Mouse (Mus musculus) liver, embryonic 16.5 days (tissue): ENCODE results near the gene Adamtsl1. TPM values are rescaled to one million over a fixed set of nuclear protein-coding genes. Genes with fewer than 3 reads are reported as not detected.

Source experiments
- ATAC-seq: fragments of 200-750 bp; cut with Nextera tagmentation; 2 replicates; pipeline ENCODE4 v1.8.0; 2017; ENCODE audit warnings: low read depth, mild to moderate bottlenecking, moderate number of reproducible peaks, moderate library complexity
- H3K27ac ChIP-seq: fragments of 300-500 bp; sonication (generic); 2 replicates; pipeline ENCODE4 v1.5.1; 2014; ENCODE audit warnings: mild to moderate bottlenecking, low read length
- H3K27me3 ChIP-seq: fragments of 300-500 bp; sonication (generic); 2 replicates; pipeline ENCODE4 v1.6.1; 2014; ENCODE audit warnings: low read depth, low read length, mixed read lengths; ENCODE audit not compliant: control insufficient read depth, insufficient read depth
- H3K36me3 ChIP-seq: fragments of 300-500 bp; sonication (generic); 2 replicates; pipeline ENCODE4 v1.6.1; 2014; ENCODE audit warnings: mild to moderate bottlenecking; ENCODE audit not compliant: control insufficient read depth, insufficient read depth
- H3K4me1 ChIP-seq: fragments of 300-500 bp; sonication (generic); 2 replicates; pipeline ENCODE4 v1.6.1; 2014; ENCODE audit warnings: low read depth, low read length, mixed read lengths; ENCODE audit not compliant: control insufficient read depth
- H3K4me2 ChIP-seq: fragments of 300-500 bp; sonication (generic); 2 replicates; pipeline ENCODE4 v1.6.1; 2014; ENCODE audit warnings: low read depth, low read length, mixed read lengths
- H3K4me3 ChIP-seq: fragments of 300-500 bp; sonication (generic); 2 replicates; pipeline ENCODE4 v1.5.1; 2014; ENCODE audit warnings: low read depth, mild to moderate bottlenecking, low read length
- H3K9ac ChIP-seq: fragments of 300-500 bp; sonication (generic); 2 replicates; pipeline ENCODE4 v1.6.1; 2014; ENCODE audit warnings: low read depth, low read length
- H3K9me3 ChIP-seq: fragments of 300-500 bp; sonication (generic); replicated peaks from 2 replicates; pipeline ENCODE4 v1.6.1; 2016; ENCODE audit warnings: low read length; ENCODE audit not compliant: control insufficient read depth
- WGBS: fragments of 180-500 bp; shearing (Covaris S2); extraction: QIAGEN DNeasy Blood & Tissue Kit; methylation state at CpG from one replicate; pipeline ENCODE4 v1.1.7; 2014; ENCODE audit not compliant: insufficient replicate concordance; 5-methylcytosine and 5-hydroxymethylcytosine counted together
- polyA plus RNA-seq: library from polyadenylated mRNA; unstranded; fragments of >200 nt; fragmentation: Nextera tagmentation; extraction: Ambion mirVana; gene quantifications from 2 replicates; pipeline ENCODE4 v1.2.1, GENCODE M21; 2015

Gene Adamtsl1
- polyA plus RNA-seq, 1 experiment from 2014 or later, result 0.67 TPM

- no peak overlapping the region for H3K9ac ChIP-seq
- no peak for ATAC-seq
- WGBS, result 51% methylated on average over 2 of the region's 2 CpGs
- no peaks in the 10 kb centered on the region for H3K9me3 ChIP-seq
- H3K36me3 ChIP-seq, result no peaks in the 10 kb centered on the region
- H3K4me2 ChIP-seq, result no peak overlapping the region
- H3K4me1 ChIP-seq, result no peaks in the 10 kb centered on the region
- no peak overlapping the region for H3K4me3 ChIP-seq
- no peaks in the 10 kb centered on the region for H3K27me3 ChIP-seq
- no peak overlapping the region for H3K27ac ChIP-seq
Measured at GRCm38 (mm10) chr4:85889877-85890598, 376.1 kb downstream of the Adamtsl1 start.

GRCm38 (mm10) chr4:85901316-85901715 is 387.3 kb downstream of the Adamtsl1 start:
- Histone ChIP-seq H3K27me3 (no peaks in the 10 kb centered on the region), H3K4me3 (no peak overlapping the region), H3K27ac (no peak overlapping the region), H3K9me3 (no peaks in the 10 kb centered on the region), H3K36me3 (no peaks in the 10 kb centered on the region), H3K4me1 (no peaks in the 10 kb centered on the region), H3K4me2 (no peak overlapping the region), H3K9ac (no peak overlapping the region)
- 71% methylated on average over 4 of the region's 4 CpGs for WGBS
- ATAC-seq, result no peak

GRCm38 (mm10) chr4:85904217-85904616 is 390.2 kb downstream of the Adamtsl1 start:
- Histone ChIP-seq H3K9ac (no peak overlapping the region), H3K4me2 (no peak overlapping the region), H3K27ac (no peak overlapping the region), H3K9me3 (no peaks in the 10 kb centered on the region), H3K27me3 (no peaks in the 10 kb centered on the region), H3K4me3 (no peak overlapping the region), H3K36me3 (no peaks in the 10 kb centered on the region), H3K4me1 (no peaks in the 10 kb centered on the region)
- no peak for ATAC-seq
- 58% methylated on average over 5 of the region's 5 CpGs for WGBS

- Histone ChIP-seq H3K36me3 (no peaks in the 10 kb centered on the region), H3K27ac (no peak overlapping the region), H3K27me3 (no peaks in the 10 kb centered on the region), H3K4me1 (no peaks in the 10 kb centered on the region), H3K4me2 (no peak overlapping the region), H3K9ac (no peak overlapping the region), H3K9me3 (no peaks in the 10 kb centered on the region), H3K4me3 (no peak overlapping the region)
- no peak for ATAC-seq
- 34% methylated on average over 2 of the region's 2 CpGs for WGBS
Measured at GRCm38 (mm10) chr4:85916034-85916433, 402.1 kb downstream of the Adamtsl1 start.

- H3K4me2 ChIP-seq, result no peak overlapping the region
- 47% methylated on average over 4 of the region's 4 CpGs for WGBS
- no peaks in the 10 kb centered on the region for H3K4me1 ChIP-seq
- H3K9me3 ChIP-seq, result no peaks in the 10 kb centered on the region
- no peak overlapping the region for H3K4me3 ChIP-seq
- no peak overlapping the region for H3K27ac ChIP-seq
- ATAC-seq, result no peak
- no peaks in the 10 kb centered on the region for H3K27me3 ChIP-seq
- no peaks in the 10 kb centered on the region for H3K36me3 ChIP-seq
- no peak overlapping the region for H3K9ac ChIP-seq
Measured at GRCm38 (mm10) chr4:85918366-85918765, 404.4 kb downstream of the Adamtsl1 start.

- Histone ChIP-seq H3K4me1 (no peaks in the 10 kb centered on the region), H3K9ac (no peak overlapping the region), H3K4me3 (no peak overlapping the region), H3K27me3 (no peaks in the 10 kb centered on the region), H3K27ac (no peak overlapping the region), H3K4me2 (no peak overlapping the region), H3K36me3 (no peaks in the 10 kb centered on the region), H3K9me3 (no peaks in the 10 kb centered on the region)
- ATAC-seq, result no peak
- 51% methylated on average over 3 of the region's 3 CpGs for WGBS
Measured at GRCm38 (mm10) chr4:85920474-85920873, 406.5 kb downstream of the Adamtsl1 start.

- WGBS, result 68% methylated on average over 4 of the region's 4 CpGs
- no peak overlapping the region for H3K9ac ChIP-seq
- H3K4me1 ChIP-seq, result no peaks in the 10 kb centered on the region
- no peak for ATAC-seq
- no peak overlapping the region for H3K4me3 ChIP-seq
- no peaks in the 10 kb centered on the region for H3K27me3 ChIP-seq
- no peaks in the 10 kb centered on the region for H3K36me3 ChIP-seq
- no peaks in the 10 kb centered on the region for H3K9me3 ChIP-seq
- no peak overlapping the region for H3K4me2 ChIP-seq
- H3K27ac ChIP-seq, result no peak overlapping the region
Measured at GRCm38 (mm10) chr4:85922741-85923140, 408.8 kb downstream of the Adamtsl1 start.

GRCm38 (mm10) chr4:85932129-85932528 is 418.2 kb downstream of the Adamtsl1 start:
- H3K27me3 ChIP-seq, result no peaks in the 10 kb centered on the region
- ATAC-seq, result no peak
- H3K4me1 ChIP-seq, result no peaks in the 10 kb centered on the region
- no peak overlapping the region for H3K4me2 ChIP-seq
- no peak overlapping the region for H3K4me3 ChIP-seq
- no peak overlapping the region for H3K27ac ChIP-seq
- H3K36me3 ChIP-seq, result no peaks in the 10 kb centered on the region
- H3K9ac ChIP-seq, result no peak overlapping the region
- no peaks in the 10 kb centered on the region for H3K9me3 ChIP-seq

- ATAC-seq, result no peak
- Histone ChIP-seq H3K27me3 (no peaks in the 10 kb centered on the region), H3K27ac (no peak overlapping the region), H3K4me1 (no peaks in the 10 kb centered on the region), H3K9me3 (no peaks in the 10 kb centered on the region), H3K36me3 (no peaks in the 10 kb centered on the region), H3K4me3 (no peak overlapping the region), H3K9ac (no peak overlapping the region), H3K4me2 (no peak overlapping the region)
- WGBS, result 46% methylated on average over 5 of the region's 5 CpGs
Measured at GRCm38 (mm10) chr4:85939460-85939859, 425.5 kb downstream of the Adamtsl1 start.
